Comparison of ENCODE assay signal across 19 mouse cellular contexts in genomic region chr7:99065920-99066319, GRCm38 (mm10).
DNase-seq lines count a peak whose midpoint lies in the region; ATAC-seq and TF ChIP-seq lines count a peak whose summit lies in the region.
"Had no signal": no experiment of that assay in that cellular context is flagged by ENCODE, and none has a peak within 500 bp of the region (broad histone marks: within the 10 kb centered on the region; RNA-seq: fewer than 3 reads in every experiment).

No protein-coding gene starts in this region.

- H3K9ac ChIP-seq in heart, embryonic 12.5 days, result no peak overlapping the region
- no peak overlapping the region for H3K9ac ChIP-seq in kidney, embryonic 15.5 days
- no peak overlapping the region for H3K9ac ChIP-seq in stomach, embryonic 14.5 days (replicated peaks; ENCODE audit: low read depth, low read length)
- no peak overlapping the region for H3K9ac ChIP-seq in stomach, postnatal 0 days (ENCODE audit: low read length)
- H3K9ac ChIP-seq: embryonic facial prominence, embryonic 13.5 days; forebrain, embryonic 12.5 days; midbrain, embryonic 12.5 days had no signal

- TF ChIP-seq EP300 in stomach, postnatal 0 days (optimal IDR thresholded peaks at IDR 0.05), result no peak

- no peak overlapping the region for H3K4me3 ChIP-seq in heart, embryonic 12.5 days
- no peak overlapping the region for H3K4me3 ChIP-seq in kidney, embryonic 15.5 days (replicated peaks)
- H3K4me3 ChIP-seq in stomach, embryonic 14.5 days (ENCODE audit: low read depth, low read length), result no peak overlapping the region
- no peak overlapping the region for H3K4me3 ChIP-seq in stomach, postnatal 0 days (ENCODE audit: low read depth, low read length)
- H3K4me3 ChIP-seq: embryonic facial prominence, embryonic 13.5 days; forebrain, embryonic 12.5 days; layer of hippocampus, adult 2 months; left cerebral cortex, adult 2 months; midbrain, embryonic 12.5 days had no signal

- DNase-seq in heart, postnatal 4 days, result no peak
- no peak for DNase-seq in kidney, postnatal 14 days
- no peak for DNase-seq in stomach, postnatal 0 days (ENCODE audit: low spot score)
- no peak for DNase-seq in spleen, postnatal 4 days (ENCODE audit: low spot score in 2 of 2)
- no peak for DNase-seq in ovary, postnatal 36 days (ENCODE audit: low spot score)
- DNase-seq: B cell, adult 2 months; gastrocnemius, postnatal 36 days; heart, postnatal 36 days; right cerebral cortex, postnatal 4 days; thymus, postnatal 4 days had no signal

- 25% methylated on average over 2 of the region's 2 CpGs for WGBS in heart, embryonic 12.5 days
- WGBS in kidney, embryonic 15.5 days, result 16% methylated on average over 2 of the region's 2 CpGs
- 4% methylated on average over 2 of the region's 2 CpGs for WGBS in stomach, embryonic 14.5 days
- 27% methylated on average over 2 of the region's 2 CpGs for WGBS in stomach, postnatal 0 days

- H3K4me1 ChIP-seq in heart, embryonic 12.5 days (replicated peaks), result peaks cover 21% of the 10 kb centered on the region
- H3K4me1 ChIP-seq in kidney, embryonic 15.5 days, result peaks cover 25% of the 10 kb centered on the region
- H3K4me1 ChIP-seq in stomach, embryonic 14.5 days (ENCODE audit: control insufficient read depth, insufficient read depth, low read length), result peaks cover 8% of the 10 kb centered on the region; the same call in 1 of the 2 replicates
- 0 out of 2 replicates have a peak, but pooled peaks cover 2% of the 10 kb centered on the region for H3K4me1 ChIP-seq in stomach, postnatal 0 days (replicated peaks; ENCODE audit: control insufficient read depth, insufficient read depth)

- H3K9me3 ChIP-seq in heart, embryonic 12.5 days (replicated peaks), result no peaks in the 10 kb centered on the region
- no peaks in the 10 kb centered on the region for H3K9me3 ChIP-seq in kidney, embryonic 15.5 days (replicated peaks)
- H3K9me3 ChIP-seq in stomach, embryonic 14.5 days (ENCODE audit: control insufficient read depth, low read depth, low read length), result no peaks in the 10 kb centered on the region
- H3K9me3 ChIP-seq in stomach, postnatal 0 days (ENCODE audit: control insufficient read depth, low read length), result no peaks in the 10 kb centered on the region
- H3K9me3 ChIP-seq: embryonic facial prominence, embryonic 13.5 days; forebrain, embryonic 12.5 days; midbrain, embryonic 12.5 days had no signal

- H3K36me3 ChIP-seq in heart, embryonic 12.5 days, result 0 out of 2 replicates have a peak, but pooled peaks cover 3% of the 10 kb centered on the region
- H3K36me3 ChIP-seq in kidney, embryonic 15.5 days, result no peaks in the 10 kb centered on the region
- no peaks in the 10 kb centered on the region for H3K36me3 ChIP-seq in stomach, embryonic 14.5 days (ENCODE audit: control insufficient read depth, insufficient read depth, low read length)
- 0 out of 2 replicates have a peak, but pooled peaks cover 2% of the 10 kb centered on the region for H3K36me3 ChIP-seq in stomach, postnatal 0 days (ENCODE audit: control insufficient read depth, insufficient read depth, low read length)
- H3K36me3 ChIP-seq: embryonic facial prominence, embryonic 13.5 days; forebrain, embryonic 12.5 days; midbrain, embryonic 12.5 days had no signal

- no peak for ATAC-seq in heart, embryonic 12.5 days (ENCODE audit: insufficient number of reproducible peaks, low FRiP score)
- peak; percentile 26; the same call in 1 of the 2 replicates for ATAC-seq in kidney, embryonic 15.5 days (replicated peaks; ENCODE audit: low FRiP score)
- ATAC-seq in stomach, embryonic 14.5 days (ENCODE audit: insufficient number of reproducible peaks, insufficient read depth, low FRiP score, low read depth), result no peak
- ATAC-seq in stomach, postnatal 0 days (ENCODE audit: low FRiP score, low TSS enrichment), result no peak

- no peak overlapping the region for H3K27ac ChIP-seq in heart, embryonic 12.5 days (ENCODE audit: poor library complexity, severe bottlenecking)
- H3K27ac ChIP-seq in kidney, embryonic 15.5 days, result peak overlapping the region; percentile 88
- peak overlapping the region; percentile 24; the same call in 1 of the 2 replicates for H3K27ac ChIP-seq in stomach, embryonic 14.5 days (ENCODE audit: low read length)
- no peak overlapping the region for H3K27ac ChIP-seq in stomach, postnatal 0 days (replicated peaks)
- H3K27ac ChIP-seq: embryonic facial prominence, embryonic 13.5 days; forebrain, embryonic 12.5 days; layer of hippocampus, adult 2 months; left cerebral cortex, adult 2 months; macrophage; midbrain, embryonic 12.5 days had no signal

- H3K27me3 ChIP-seq in heart, embryonic 12.5 days (replicated peaks), result no peaks in the 10 kb centered on the region
- H3K27me3 ChIP-seq in kidney, embryonic 15.5 days, result no peaks in the 10 kb centered on the region
- no peaks in the 10 kb centered on the region for H3K27me3 ChIP-seq in stomach, embryonic 14.5 days (ENCODE audit: control insufficient read depth, insufficient read depth, low read length)
- no peaks in the 10 kb centered on the region for H3K27me3 ChIP-seq in stomach, postnatal 0 days (ENCODE audit: control insufficient read depth, insufficient read depth, low read length)
- H3K27me3 ChIP-seq: embryonic facial prominence, embryonic 13.5 days; midbrain, embryonic 12.5 days had no signal

- no peak for TF ChIP-seq CTCF in stomach, postnatal 0 days (IDR thresholded peaks at IDR 0.05; ENCODE audit: low read depth)

- H3K4me2 ChIP-seq in heart, embryonic 12.5 days, result peak overlapping the region; percentile 35; the same call in 1 of the 2 replicates
- peak overlapping the region; percentile 43 for H3K4me2 ChIP-seq in kidney, embryonic 15.5 days
- no peak overlapping the region for H3K4me2 ChIP-seq in stomach, embryonic 14.5 days (replicated peaks; ENCODE audit: low read depth, low read length)
- H3K4me2 ChIP-seq in stomach, postnatal 0 days (replicated peaks; ENCODE audit: low read depth), result no peak overlapping the region
- H3K4me2 ChIP-seq: forebrain, embryonic 12.5 days; midbrain, embryonic 12.5 days had no signal

Comparison
In these comparisons a context has a peak if more than half of its experiments do, and no peak if none do; other contexts are left out.
1. H3K27ac ChIP-seq: peak in kidney, embryonic 15.5 days (single experiment) and stomach, embryonic 14.5 days (single experiment); none in heart, embryonic 12.5 days (single experiment) and stomach, postnatal 0 days (single experiment).
2. H3K4me2 ChIP-seq: peak in heart, embryonic 12.5 days (single experiment) and kidney, embryonic 15.5 days (single experiment); none in stomach, embryonic 14.5 days (single experiment) and stomach, postnatal 0 days (single experiment).